Mouse (Mus musculus) erythroblast, embryonic 14.5 days (primary cell): ENCODE results near the gene Npm1. TPM values are rescaled to one million over a fixed set of nuclear protein-coding genes. Genes with fewer than 3 reads are reported as not detected.

Experiments used
- H3K27me3 ChIP-seq: 2 replicates; pipeline ENCODE4 v1.6.1; 2012; ENCODE audit warnings: inconsistent platforms; ENCODE audit not compliant: control insufficient read depth
- H3K36me3 ChIP-seq: 2 replicates; pipeline ENCODE4 v1.6.1; 2012; ENCODE audit warnings: mild to moderate bottlenecking, inconsistent platforms; ENCODE audit not compliant: control insufficient read depth
- H3K4me1 ChIP-seq: 2 replicates; pipeline ENCODE4 v1.6.1; 2012; ENCODE audit warnings: inconsistent platforms; ENCODE audit not compliant: control insufficient read depth
- H3K4me3 ChIP-seq: replicated peaks from 2 replicates; pipeline ENCODE3; 2012; ENCODE audit warnings: moderate library complexity, mild to moderate bottlenecking, inconsistent platforms
- H3K9me3 ChIP-seq: 2 replicates; pipeline ENCODE4 v1.6.1; 2012; ENCODE audit warnings: low read length, inconsistent platforms, mixed read lengths; ENCODE audit not compliant: control insufficient read depth
- GATA1 ChIP-seq: IDR thresholded peaks from 2 replicates; pipeline ENCODE4 v1.6.1; 2012; ENCODE audit warnings: low read length, inconsistent platforms, mixed read lengths
- TAL1 ChIP-seq: IDR thresholded peaks from 3 replicates; pipeline ENCODE4 v1.6.1; 2012; ENCODE audit warnings: low read length, inconsistent platforms, mixed read lengths
- polyA plus RNA-seq: library from polyadenylated mRNA; stranded (reverse); fragments of >175 nt; gene quantifications from 2 replicates; pipeline ENCODE4 v1.2.3, GENCODE M21; 2012

Gene Npm1
- polyA plus RNA-seq, 1 experiment, result 5.8 TPM

DNA sequence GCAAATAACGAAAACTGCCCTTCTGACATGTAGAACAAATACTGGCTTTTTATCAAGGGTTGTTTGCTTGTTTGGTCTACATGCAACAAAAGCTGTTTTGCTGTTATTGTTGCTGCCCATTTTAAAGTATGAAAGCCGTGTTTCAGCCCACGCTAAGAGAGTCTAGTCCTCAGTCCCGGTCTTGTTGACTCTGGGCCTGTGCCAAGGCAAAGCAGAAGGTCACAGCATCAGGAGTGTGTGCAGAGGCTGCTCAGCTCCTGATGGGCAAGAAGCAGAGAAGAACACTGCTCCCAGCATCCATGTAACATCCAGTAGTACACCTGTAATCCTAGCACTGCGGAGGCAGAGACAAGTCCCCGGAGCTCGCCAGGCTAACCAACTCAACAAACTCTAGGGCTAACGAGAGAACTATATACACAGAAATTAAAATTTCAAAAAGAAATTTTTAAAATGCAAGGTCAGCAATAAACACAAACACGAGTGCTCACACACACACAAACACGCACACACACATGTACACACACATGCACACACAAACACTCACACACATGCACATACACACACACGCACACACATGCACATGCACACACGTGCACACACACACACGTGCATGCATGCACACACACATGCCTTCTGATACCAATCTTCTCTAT is 59.6 kb downstream of the Npm1 start:
- H3K4me3 ChIP-seq, result no peak overlapping the region
- TF ChIP-seq GATA1 (no peak), TAL1 (no peak)

More for the DNA sequence above, 59.6 kb downstream of the Npm1 start:
- Histone ChIP-seq H3K27me3 (no peaks in the 10 kb centered on the region; the same call in 1 of the 2 replicates), H3K36me3 (no peaks in the 10 kb centered on the region), H3K4me1 (no peaks in the 10 kb centered on the region), H3K9me3 (no peaks in the 10 kb centered on the region)

Other genes starting within 250 kb of the Npm1 start
- not detected in 2 replicates for gene Fgf18, start 15.8 kb downstream of the Npm1 start, polyA plus RNA-seq
- 0.09 TPM in 1 of 2 replicates, not detected in the other for gene Tlx3, start 40.4 kb upstream of the Npm1 start, polyA plus RNA-seq
- not detected in 2 replicates for gene Gm12117, start 113.5 kb upstream of the Npm1 start, polyA plus RNA-seq